Mouse (Mus musculus) liver, adult 2 months (tissue): ENCODE results near the gene Mrpl50. TPM values are rescaled to one million over a fixed set of nuclear protein-coding genes. Genes with fewer than 3 reads are reported as not detected.

ENCODE experiments used
- DNase-seq: peaks from one replicate; pipeline ENCODE4 v3.0.0-alpha.2; 2011; ENCODE audit warnings: low read depth, low spot score; ENCODE audit errors: extremely low read depth
- H3K27ac ChIP-seq: fragments of 200-500 bp; replicated peaks from 2 replicates; pipeline ENCODE4 v1.5.1; 2012; ENCODE audit warnings: low read depth, mild to moderate bottlenecking, control low read depth, inconsistent platforms, low read length; ENCODE audit not compliant: insufficient read depth
- H3K27me3 ChIP-seq: fragments of 200-500 bp; 2 replicates; pipeline ENCODE4 v1.6.1; 2012; ENCODE audit warnings: mild to moderate bottlenecking, moderate library complexity, low read length, inconsistent platforms; ENCODE audit not compliant: control insufficient read depth, insufficient read depth
- H3K36me3 ChIP-seq: fragments of 200-500 bp; 2 replicates; pipeline ENCODE4 v1.6.1; 2012; ENCODE audit warnings: low read length, inconsistent platforms; ENCODE audit not compliant: control insufficient read depth, insufficient read depth
- H3K4me1 ChIP-seq: fragments of 200-500 bp; 2 replicates; pipeline ENCODE4 v1.6.1; 2011; ENCODE audit warnings: low read length; ENCODE audit not compliant: control insufficient read depth, insufficient read depth
- H3K4me3 ChIP-seq: fragments of 200-500 bp; 2 replicates; pipeline ENCODE4 v1.5.1; 2011; ENCODE audit warnings: low read depth, mild to moderate bottlenecking, control low read depth, low read length, moderate library complexity; ENCODE audit not compliant: insufficient read depth
- H3K79me2 ChIP-seq: fragments of 200-500 bp; 2 replicates; pipeline ENCODE4 v1.6.1; 2012; ENCODE audit warnings: inconsistent platforms, mild to moderate bottlenecking, low read length, moderate library complexity; ENCODE audit not compliant: control insufficient read depth, insufficient read depth
- H3K9ac ChIP-seq: fragments of 200-500 bp; 2 replicates; pipeline ENCODE4 v1.6.1; 2012; ENCODE audit warnings: low read depth, mild to moderate bottlenecking, control low read depth, inconsistent platforms, low read length
- CTCF ChIP-seq: fragments of 200-500 bp; IDR thresholded peaks from 2 replicates; pipeline ENCODE4 v1.5.1; 2011; ENCODE audit warnings: low read depth, low read length, control low read depth
- POLR2A ChIP-seq: fragments of 200-500 bp; IDR thresholded peaks from 2 replicates; pipeline ENCODE4 v1.6.1; 2011; ENCODE audit warnings: low read length, control low read depth; ENCODE audit not compliant: insufficient read depth; ENCODE audit errors: extremely low read depth
- WGBS: fragments of 180-500 bp; shearing (Covaris S2); methylation state at CpG from one replicate; pipeline ENCODE4 v1.1.7; 2018; 5-methylcytosine and 5-hydroxymethylcytosine counted together
- polyA plus RNA-seq: library from polyadenylated mRNA; depleted of rRNA; stranded (reverse); fragments of >200 nt; gene quantifications from 2 replicates; pipeline ENCODE4 v1.2.3, GENCODE M21; 2012
- total RNA-seq: library from RNA; depleted of rRNA; stranded (reverse); fragments of >200 nt; gene quantifications from 2 replicates; pipeline ENCODE4 v1.2.3, GENCODE M21; 2014

The Mrpl50 gene
- total and polyA plus RNA-seq, 2 experiments = 4.9 to 30.1 TPM

GRCm38 (mm10) chr4:49553380-49553779 lies 32.5 kb upstream of the Mrpl50 start:
- 21% methylated on average over 5 of the region's 5 CpGs for WGBS
- Histone ChIP-seq H3K36me3 (no peaks in the 10 kb centered on the region), H3K4me3 (no peak overlapping the region), H3K79me2 (no peaks in the 10 kb centered on the region), H3K9ac (no peak overlapping the region), H3K27me3 (no peaks in the 10 kb centered on the region), H3K27ac (peak overlapping the region; percentile 64), H3K4me1 (peaks cover 29% of the 10 kb centered on the region)
- peak; percentile 90 for DNase-seq
- TF ChIP-seq CTCF (no peak), POLR2A (no peak)

GRCm38 (mm10) chr4:49549383-49549782 lies 28.5 kb upstream of the Mrpl50 start, which contains the start of gene Aldob:
Aldob (minus strand) TSS chr4:49549546.
- no peaks in the 10 kb centered on the region for H3K79me2 ChIP-seq
- WGBS = 0% methylated on average over 3 of the region's 3 CpGs
- no peaks in the 10 kb centered on the region for H3K27me3 ChIP-seq
- peak; percentile 97 for DNase-seq
- peaks cover 28% of the 10 kb centered on the region for H3K36me3 ChIP-seq
- peak within 1 kb of the TSS; percentile 60 for H3K4me3 ChIP-seq
- H3K9ac ChIP-seq = peak within 1 kb of the TSS; percentile 92
- no peak for TF ChIP-seq CTCF
- peak; percentile 81; the same call in 1 of the 2 replicates for TF ChIP-seq POLR2A
- peaks cover 17% of the 10 kb centered on the region for H3K4me1 ChIP-seq
- peak within 1 kb of the TSS; percentile 98 for H3K27ac ChIP-seq

DNA sequence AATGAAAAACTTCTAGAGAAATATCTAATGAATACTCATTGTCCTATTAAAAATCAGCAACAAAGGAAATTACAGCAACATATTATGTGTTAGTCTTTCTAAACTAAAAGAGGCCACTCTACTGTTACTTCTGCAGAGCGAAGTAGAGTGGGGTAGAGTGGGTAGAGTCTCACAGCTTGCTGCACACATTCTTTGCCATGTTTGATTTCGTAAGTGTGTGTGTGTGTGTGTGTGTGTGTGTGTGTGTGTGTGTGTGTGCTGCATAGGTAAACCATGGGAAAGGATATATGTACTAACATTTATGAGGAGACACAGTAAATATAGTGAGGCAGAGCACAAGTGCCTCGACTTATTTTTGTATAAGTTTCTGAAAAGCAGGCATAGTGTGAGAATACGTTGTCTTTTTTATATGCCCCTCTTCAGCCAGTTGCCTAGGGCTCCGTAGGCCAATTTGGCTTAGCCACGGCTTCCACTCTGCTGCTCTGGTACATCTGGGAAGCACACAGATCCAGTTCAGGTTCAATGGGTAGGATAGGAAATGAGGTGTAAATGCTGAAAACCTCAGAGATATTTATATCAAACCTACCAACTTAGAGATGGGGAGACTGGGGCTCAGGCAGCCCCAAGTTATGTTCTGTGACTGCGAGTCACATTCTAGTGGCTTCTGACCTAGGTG lies 26.8 kb upstream of the Mrpl50 start:
- TF ChIP-seq CTCF (no peak), POLR2A (peak; percentile 44; the same call in 1 of the 2 replicates)
- Histone ChIP-seq H3K36me3 (peaks cover 45% of the 10 kb centered on the region), H3K4me1 (peaks cover 17% of the 10 kb centered on the region; the same call in 1 of the 2 replicates), H3K27ac (peak overlapping the region; percentile 85), H3K9ac (peak overlapping the region; percentile 87), H3K79me2 (no peaks in the 10 kb centered on the region), H3K4me3 (peak overlapping the region; percentile 56), H3K27me3 (no peaks in the 10 kb centered on the region)
- DNase-seq = peak; percentile 67
- 22% methylated on average over 7 of the region's 7 CpGs for WGBS

DNA sequence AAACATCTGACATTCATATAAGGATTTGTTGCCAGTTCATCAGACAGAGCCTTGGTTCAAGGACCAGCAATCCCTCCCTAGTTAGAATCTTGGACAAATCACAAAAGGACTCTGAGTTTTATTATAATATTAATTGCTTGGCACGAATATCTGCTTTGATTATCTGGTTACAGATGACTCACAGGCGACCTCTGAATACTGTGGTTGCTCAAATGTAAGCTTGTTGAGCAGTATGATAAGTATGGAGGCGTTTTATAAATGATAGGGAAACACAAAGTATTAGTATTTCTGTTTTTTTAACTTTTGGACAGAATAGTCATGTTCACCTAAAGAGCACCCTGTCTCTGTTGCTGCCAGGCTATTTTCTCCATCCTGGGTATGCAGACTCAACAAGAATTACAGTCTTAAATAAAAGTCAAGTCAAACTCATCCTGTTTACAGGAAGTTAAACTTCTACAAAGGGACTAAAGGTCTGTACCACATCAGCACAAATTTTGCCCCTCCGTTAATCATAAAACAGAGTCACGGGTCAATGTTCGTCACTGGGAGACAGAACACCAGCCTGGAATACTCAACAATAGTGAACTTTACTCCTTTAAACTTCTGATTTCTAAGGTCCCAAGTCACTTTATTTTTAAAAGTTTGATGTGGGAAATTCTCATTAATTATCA lies 26.1 kb upstream of the Mrpl50 start:
- Histone ChIP-seq H3K4me3 (peak overlapping the region; percentile 56), H3K79me2 (no peaks in the 10 kb centered on the region), H3K36me3 (peaks cover 51% of the 10 kb centered on the region), H3K4me1 (peaks cover 21% of the 10 kb centered on the region; the same call in 1 of the 2 replicates), H3K27me3 (no peaks in the 10 kb centered on the region), H3K27ac (peak overlapping the region; percentile 73), H3K9ac (peak overlapping the region; percentile 45; the same call in 1 of the 2 replicates)
- no peak for TF ChIP-seq CTCF
- WGBS = 9% methylated on average over 6 of the region's 6 CpGs
- peak; percentile 88 for DNase-seq

GRCm38 (mm10) chr4:49546026-49546425 lies 25.1 kb upstream of the Mrpl50 start:
- Histone ChIP-seq H3K4me1 (peaks cover 22% of the 10 kb centered on the region; the same call in 1 of the 2 replicates), H3K9ac (peak overlapping the region; percentile 62), H3K79me2 (no peaks in the 10 kb centered on the region), H3K27ac (peak overlapping the region; percentile 73), H3K4me3 (peak overlapping the region; percentile 56), H3K36me3 (peaks cover 60% of the 10 kb centered on the region), H3K27me3 (no peaks in the 10 kb centered on the region)
- 19% methylated on average over 2 of the region's 2 CpGs for WGBS
- peak; percentile 70 for DNase-seq
- TF ChIP-seq CTCF = no peak

GRCm38 (mm10) chr4:49540966-49541365 lies 20.1 kb upstream of the Mrpl50 start:
- peaks cover 93% of the 10 kb centered on the region for H3K36me3 ChIP-seq
- H3K27ac ChIP-seq = no peak overlapping the region
- WGBS = 33% methylated on average over 3 of the region's 3 CpGs

More at GRCm38 (mm10) chr4:49540966-49541365, 20.1 kb upstream of the Mrpl50 start:
- H3K4me1 ChIP-seq = peaks cover 16% of the 10 kb centered on the region; the same call in 1 of the 2 replicates
- peak; percentile 68 for DNase-seq
- no peaks in the 10 kb centered on the region for H3K27me3 ChIP-seq
- no peaks in the 10 kb centered on the region for H3K79me2 ChIP-seq
- H3K9ac ChIP-seq = no peak overlapping the region
- H3K4me3 ChIP-seq = no peak overlapping the region
- no peak for TF ChIP-seq CTCF
- TF ChIP-seq POLR2A = no peak
